Mouse (Mus musculus): ENCODE data around the gene Pbx1. TPM values are rescaled to one million over a fixed set of nuclear protein-coding genes. Genes with fewer than 3 reads are reported as not detected.
"Not testable (repeated sequence)": the region's sequence is repeated elsewhere in the genome, so short reads cannot be mapped to it uniquely, and the experiment has no call there.

Pbx1 gene
- 45.2 and 56.8 TPM in 2 replicates for polyA plus RNA-seq (2012; rRNA removed)

DNA sequence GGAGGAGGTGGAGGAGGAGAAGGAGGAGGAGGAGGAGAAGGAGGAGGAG, at the start of gene Pbx1:
Gene Pbx1 (minus strand): TSS at position 39 of the 49 bp plus-strand sequence.
- H3K4me1 ChIP-seq (ENCODE audit: control insufficient read depth, insufficient read depth, low read length); DNase-seq: not testable (repeated sequence)
- H3K4me3 ChIP-seq (replicated peaks; ENCODE audit: extremely low read depth, low read depth, low read length) = peak within 1 kb of the TSS; percentile 97

DNA sequence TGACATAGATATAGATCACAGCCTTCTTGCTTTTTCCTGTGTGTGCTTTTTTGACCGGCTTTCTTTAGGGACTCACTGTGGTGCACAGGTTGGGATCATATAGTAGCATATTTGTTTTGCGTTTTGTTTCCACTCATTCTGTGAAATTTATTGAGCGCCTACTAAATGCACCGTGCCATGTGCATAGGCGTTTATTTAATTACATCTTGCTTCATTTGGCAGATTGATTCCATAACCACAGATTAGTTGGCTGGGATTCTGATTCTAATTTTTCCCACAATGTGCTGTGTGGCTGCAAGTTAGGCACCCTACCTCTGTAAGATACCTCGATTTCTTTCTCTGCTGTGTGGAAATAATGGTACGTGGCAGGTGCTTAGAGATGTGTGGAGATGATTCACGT, 47.6 kb upstream of the Pbx1 start:
- no peak overlapping the region for H3K4me3 ChIP-seq (replicated peaks; ENCODE audit: extremely low read depth, low read depth, low read length)
- no peaks in the 10 kb centered on the region for H3K4me1 ChIP-seq (ENCODE audit: control insufficient read depth, insufficient read depth, low read length)
- DNase-seq = no peak
- no peak for TF ChIP-seq CTCF (IDR thresholded peaks at IDR 0.05; ENCODE audit: insufficient read depth, low read length)
- WGBS = 88% methylated on average over 8 of the region's 8 CpGs

DNA sequence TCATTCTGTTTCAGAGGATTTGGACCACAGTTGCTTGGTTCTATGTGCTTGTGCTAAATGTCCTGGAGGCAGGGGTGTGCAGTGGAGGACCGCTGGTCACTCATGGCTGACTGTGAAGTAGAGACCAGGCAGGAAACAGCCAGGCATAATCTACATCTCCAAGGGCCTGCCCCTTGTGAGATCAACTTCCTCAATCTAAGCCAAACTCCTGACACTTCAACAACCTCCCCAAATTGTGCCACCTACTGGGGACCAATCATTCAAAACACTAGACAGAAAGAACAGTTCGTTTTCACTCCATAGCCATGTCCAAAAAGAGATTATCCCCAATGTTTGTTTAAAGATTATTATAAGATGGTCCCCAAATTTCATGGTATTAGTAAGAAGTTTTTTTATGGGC, 46.8 kb upstream of the Pbx1 start:
- no peak for DNase-seq
- Histone ChIP-seq H3K4me3 (replicated peaks; ENCODE audit: extremely low read depth, low read depth, low read length) (no peak overlapping the region), H3K4me1 (ENCODE audit: control insufficient read depth, insufficient read depth, low read length) (no peaks in the 10 kb centered on the region)
- no peak for TF ChIP-seq POLR2A (IDR thresholded peaks at IDR 0.05; ENCODE audit: borderline replicate concordance, extremely low read depth, low read depth, low read length)
- 52% methylated on average over 2 of the region's 2 CpGs for WGBS

DNA sequence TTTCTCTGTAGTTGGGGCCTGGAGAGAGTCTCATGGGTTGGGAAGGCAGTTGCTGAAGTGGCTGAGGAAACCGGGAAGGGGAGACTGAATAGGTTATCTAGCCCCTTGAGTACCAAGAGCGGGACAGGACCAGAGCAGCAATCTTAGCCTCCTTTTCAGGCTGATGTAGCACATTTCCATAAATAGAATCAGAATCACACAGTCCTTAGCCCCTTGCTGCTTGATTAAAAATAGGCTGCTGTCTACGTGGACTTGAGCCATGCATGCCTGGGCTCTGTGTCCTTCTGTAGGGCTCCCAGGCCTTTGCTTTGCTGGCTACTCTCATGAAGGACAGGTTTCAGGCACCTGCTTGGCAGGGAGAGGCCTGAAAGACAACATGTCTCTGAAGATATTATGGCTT, 44.8 kb upstream of the Pbx1 start:
- H3K4me3 ChIP-seq (replicated peaks; ENCODE audit: extremely low read depth, low read depth, low read length) = no peak overlapping the region
- TF ChIP-seq CTCF (IDR thresholded peaks at IDR 0.05; ENCODE audit: insufficient read depth, low read length) = no peak
- no peak for TF ChIP-seq POLR2A (IDR thresholded peaks at IDR 0.05; ENCODE audit: borderline replicate concordance, extremely low read depth, low read depth, low read length)
- H3K4me1 ChIP-seq (ENCODE audit: control insufficient read depth, insufficient read depth, low read length) = no peaks in the 10 kb centered on the region
- 60% methylated on average over 3 of the region's 3 CpGs for WGBS
- no peak for DNase-seq

DNA sequence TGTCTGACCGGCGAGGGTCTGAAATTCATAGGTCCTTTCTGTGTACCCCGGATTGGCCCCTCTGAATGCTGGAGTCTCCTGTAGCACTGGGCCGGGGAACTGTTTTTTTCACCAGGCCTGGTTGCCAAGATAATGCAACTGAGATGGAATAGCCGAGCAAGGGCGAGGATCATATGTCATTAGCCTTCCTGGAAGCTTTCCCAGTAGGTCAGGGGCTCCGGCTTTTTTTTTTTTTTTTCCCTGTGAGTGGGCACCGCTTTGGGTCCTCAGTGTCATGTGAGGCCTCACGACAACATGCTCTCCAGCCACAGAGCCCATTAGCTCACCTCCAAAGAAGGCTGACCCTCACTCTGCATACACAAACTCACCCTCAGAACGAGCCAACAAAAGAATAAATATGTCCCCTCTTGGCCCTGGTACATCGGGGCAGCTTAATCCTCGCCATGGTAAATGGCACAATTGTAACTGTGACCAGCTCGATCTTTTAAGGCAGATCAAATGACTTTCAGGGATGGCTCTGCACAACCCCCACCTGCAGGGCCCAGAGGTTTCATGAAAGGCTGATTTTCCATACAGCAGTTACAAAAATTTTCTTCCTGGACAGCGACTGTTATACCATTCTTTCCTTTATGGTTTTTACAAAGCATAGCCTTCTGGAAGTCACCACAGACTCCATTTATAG, 44.3 kb upstream of the Pbx1 start:
- Histone ChIP-seq H3K4me1 (ENCODE audit: control insufficient read depth, insufficient read depth, low read length) (no peaks in the 10 kb centered on the region), H3K4me3 (replicated peaks; ENCODE audit: extremely low read depth, low read depth, low read length) (no peak overlapping the region)
- TF ChIP-seq CTCF (IDR thresholded peaks at IDR 0.05; ENCODE audit: insufficient read depth, low read length) (no peak), POLR2A (IDR thresholded peaks at IDR 0.05; ENCODE audit: borderline replicate concordance, extremely low read depth, low read depth, low read length) (no peak)
- WGBS = 62% methylated on average over 14 of the region's 14 CpGs
- no peak for DNase-seq

DNA sequence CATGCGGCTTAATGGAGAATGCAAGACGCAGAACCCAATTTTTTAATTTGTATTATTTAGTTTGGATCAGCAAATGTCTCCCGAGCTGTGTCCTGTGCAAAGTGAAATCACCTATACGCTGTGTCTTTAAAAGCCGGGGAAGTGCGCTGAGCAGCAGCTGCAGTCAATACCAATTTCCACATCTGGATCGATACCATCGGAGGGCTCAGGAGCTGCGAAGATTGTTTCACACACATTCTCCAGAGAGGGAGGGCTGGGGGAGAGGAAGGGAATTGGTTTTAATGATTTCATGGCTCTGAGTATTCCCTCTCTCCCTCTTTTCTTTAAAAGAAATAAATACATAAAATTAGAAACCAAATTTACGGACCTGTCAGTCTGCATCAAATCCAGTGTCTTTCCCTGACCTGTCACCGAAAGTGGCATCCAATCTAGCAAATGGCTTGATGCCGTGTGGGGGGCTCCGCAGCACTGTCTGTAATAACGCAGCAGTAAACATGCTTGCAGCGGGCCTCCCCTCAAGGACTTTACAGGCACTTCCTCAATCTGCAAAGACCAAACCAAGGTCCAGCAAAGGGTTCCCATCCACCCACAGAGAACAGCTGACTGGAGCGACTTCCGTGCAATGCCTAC, 43.6 kb upstream of the Pbx1 start:
- WGBS = 92% methylated on average over 17 of the region's 17 CpGs
- Histone ChIP-seq H3K4me3 (replicated peaks; ENCODE audit: extremely low read depth, low read depth, low read length) (no peak overlapping the region), H3K4me1 (ENCODE audit: control insufficient read depth, insufficient read depth, low read length) (no peaks in the 10 kb centered on the region)
- DNase-seq = no peak
- TF ChIP-seq CTCF (IDR thresholded peaks at IDR 0.05; ENCODE audit: insufficient read depth, low read length) (no peak), POLR2A (IDR thresholded peaks at IDR 0.05; ENCODE audit: borderline replicate concordance, extremely low read depth, low read depth, low read length) (no peak)

DNA sequence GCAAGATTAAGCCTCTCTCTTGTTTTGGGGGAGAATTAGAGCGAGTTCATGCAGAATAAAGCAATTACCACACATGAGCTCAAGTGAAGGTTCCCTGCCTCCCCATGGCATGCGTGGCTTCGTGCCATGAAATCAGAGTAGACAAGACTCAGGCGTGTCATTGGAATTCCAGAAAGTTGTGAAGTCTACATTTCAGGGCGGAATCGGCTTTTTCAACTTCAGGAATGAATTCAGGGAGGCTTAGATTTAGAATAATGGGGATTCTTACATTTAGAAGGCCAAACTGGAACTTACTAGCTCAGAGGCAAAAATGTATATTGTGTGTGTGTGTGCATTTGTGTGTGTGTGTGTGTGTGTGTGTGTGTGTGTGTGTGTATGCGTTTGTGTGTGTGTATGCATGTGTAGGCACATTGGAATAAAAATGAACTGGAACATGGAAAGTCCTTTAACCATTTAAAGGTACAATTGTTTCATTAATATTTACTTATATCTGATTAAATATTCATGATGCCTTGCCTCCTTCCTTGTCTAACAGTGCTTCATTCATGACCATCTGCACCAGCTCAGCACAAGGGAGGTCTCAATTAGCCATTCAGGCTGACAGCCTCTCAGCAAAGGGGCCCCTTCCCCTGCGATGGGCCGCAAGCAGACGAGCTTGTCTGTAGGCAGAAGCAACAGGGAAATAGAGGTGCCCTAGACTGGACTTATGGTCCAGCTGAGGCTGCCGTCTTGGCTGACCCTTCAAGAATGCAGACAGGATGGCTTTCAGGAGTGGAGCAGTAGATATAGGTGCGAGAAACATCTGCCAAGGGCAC, 41.4 kb upstream of the Pbx1 start:
- DNase-seq = no peak
- WGBS = 65% methylated on average over 12 of the region's 12 CpGs
- TF ChIP-seq CTCF (IDR thresholded peaks at IDR 0.05; ENCODE audit: insufficient read depth, low read length) = no peak
- TF ChIP-seq POLR2A (IDR thresholded peaks at IDR 0.05; ENCODE audit: borderline replicate concordance, extremely low read depth, low read depth, low read length) = no peak
- H3K4me3 ChIP-seq (replicated peaks; ENCODE audit: extremely low read depth, low read depth, low read length) = no peak overlapping the region
- no peaks in the 10 kb centered on the region for H3K4me1 ChIP-seq (ENCODE audit: control insufficient read depth, insufficient read depth, low read length)

DNA sequence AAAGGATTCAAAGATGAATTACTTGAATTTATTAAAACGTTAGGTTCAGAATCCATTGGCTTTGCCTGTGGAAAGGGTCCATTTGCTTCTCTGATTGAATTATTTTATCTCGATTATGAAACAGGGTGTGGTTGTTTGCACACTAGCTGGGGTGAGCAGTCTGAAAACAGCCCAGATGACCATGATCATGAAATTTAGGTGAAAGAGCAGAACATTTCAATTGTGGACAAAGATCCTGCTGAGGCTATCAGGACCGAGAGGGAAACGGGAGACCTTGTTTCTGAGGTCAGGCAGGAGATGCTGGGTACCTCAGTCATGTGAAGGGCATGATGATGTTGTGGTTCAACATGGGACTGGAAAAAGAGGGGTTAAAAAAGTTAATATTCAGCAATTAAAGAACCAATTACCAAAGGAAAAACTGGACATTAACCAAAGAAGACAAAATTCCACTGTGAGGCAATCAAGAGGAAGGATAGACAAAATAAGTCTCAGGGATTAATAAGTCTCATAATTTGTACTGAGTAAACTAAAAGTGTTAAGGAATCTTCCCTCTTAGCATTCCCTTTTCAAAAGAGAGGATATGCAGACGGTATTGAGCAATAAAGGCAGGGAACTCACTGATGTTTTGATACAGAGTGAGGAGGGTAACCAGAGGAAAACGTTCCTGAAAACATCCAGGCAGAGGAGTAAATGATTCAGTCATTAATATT, 40.6 kb upstream of the Pbx1 start:
- no peak for DNase-seq
- no peaks in the 10 kb centered on the region for H3K4me1 ChIP-seq (ENCODE audit: control insufficient read depth, insufficient read depth, low read length)
- no peak overlapping the region for H3K4me3 ChIP-seq (replicated peaks; ENCODE audit: extremely low read depth, low read depth, low read length)
- TF ChIP-seq POLR2A (IDR thresholded peaks at IDR 0.05; ENCODE audit: borderline replicate concordance, extremely low read depth, low read depth, low read length) (no peak), CTCF (IDR thresholded peaks at IDR 0.05; ENCODE audit: insufficient read depth, low read length) (no peak)
- 59% methylated on average over 6 of the region's 6 CpGs for WGBS

DNA sequence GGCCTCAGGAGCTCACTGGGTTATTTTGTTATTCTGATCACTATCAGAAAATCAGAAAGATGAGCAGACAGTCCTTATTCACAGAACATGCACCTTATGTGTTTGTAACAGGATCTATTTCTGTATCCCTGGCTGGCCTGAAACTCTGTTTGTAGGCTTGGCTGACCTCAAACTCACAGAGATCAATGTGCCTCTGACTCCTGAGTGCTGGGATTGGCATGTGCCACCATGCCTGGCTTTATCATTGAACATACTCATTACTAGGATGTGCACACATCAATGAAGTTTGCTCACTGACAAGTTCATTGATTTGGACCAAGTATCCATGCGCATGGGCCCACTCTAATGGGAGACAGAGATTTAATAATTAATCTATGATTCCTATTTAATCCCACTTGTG, 27.4 kb upstream of the Pbx1 start:
- Histone ChIP-seq H3K4me1 (ENCODE audit: control insufficient read depth, insufficient read depth, low read length) (no peaks in the 10 kb centered on the region; the same call in 1 of the 2 replicates), H3K4me3 (replicated peaks; ENCODE audit: extremely low read depth, low read depth, low read length) (no peak overlapping the region)
- WGBS = 98% methylated on average over 1 of the region's 1 CpGs
- TF ChIP-seq POLR2A (IDR thresholded peaks at IDR 0.05; ENCODE audit: borderline replicate concordance, extremely low read depth, low read depth, low read length) (no peak), CTCF (IDR thresholded peaks at IDR 0.05; ENCODE audit: insufficient read depth, low read length) (no peak)
- no peak for DNase-seq

DNA sequence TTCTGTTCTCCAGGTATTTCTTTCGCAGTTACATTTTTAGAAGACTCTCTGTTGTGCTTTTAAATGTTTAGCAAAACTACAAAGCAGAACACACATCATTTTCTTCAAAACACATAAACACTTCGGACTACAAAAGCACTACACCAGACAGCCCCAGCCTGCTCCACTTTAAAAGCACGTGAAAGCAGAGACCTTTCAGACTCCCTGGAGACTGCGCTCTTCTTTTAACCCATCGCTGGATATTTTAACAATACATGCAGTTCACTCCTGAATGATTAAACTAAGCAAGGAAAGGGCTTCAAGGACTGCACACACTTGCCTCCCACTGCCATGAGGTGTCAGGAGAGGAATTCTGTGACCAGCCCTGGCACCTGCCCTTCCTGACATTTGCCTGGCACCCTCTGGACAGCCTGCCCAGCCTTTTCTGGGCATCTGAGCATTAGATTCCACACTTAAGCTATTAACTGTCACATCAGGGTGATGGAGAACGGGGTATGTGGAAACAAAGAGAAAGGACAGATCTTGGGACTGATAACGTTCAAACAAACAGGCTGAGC, 25.2 kb upstream of the Pbx1 start:
- no peaks in the 10 kb centered on the region; the same call in 1 of the 2 replicates for H3K4me1 ChIP-seq (ENCODE audit: control insufficient read depth, insufficient read depth, low read length)
- 48% methylated on average over 7 of the region's 7 CpGs for WGBS
- H3K4me3 ChIP-seq (replicated peaks; ENCODE audit: extremely low read depth, low read depth, low read length) = no peak overlapping the region
- no peak for DNase-seq
- TF ChIP-seq CTCF (IDR thresholded peaks at IDR 0.05; ENCODE audit: insufficient read depth, low read length) = peak; percentile 15; the same call in 1 of the 2 replicates
- TF ChIP-seq POLR2A (IDR thresholded peaks at IDR 0.05; ENCODE audit: borderline replicate concordance, extremely low read depth, low read depth, low read length) = no peak

Measured in lung, adult 2 months (tissue).